Mouse (Mus musculus) left cerebral cortex, adult 8-10 months (tissue): ENCODE measurements around the gene Etl4. TPM values are rescaled to one million over a fixed set of nuclear protein-coding genes. Genes with fewer than 3 reads are reported as not detected.
"Not testable (repeated sequence)": the region's sequence is repeated elsewhere in the genome, so short reads cannot be mapped to it uniquely, and the experiment has no call there.

ENCODE experiments used
- DNase-seq, 2 experiments: peaks; one replicate each; pipeline ENCODE4 v3.0.0; 2022; ENCODE audit warnings: low spot score in 2 of 2
- total RNA-seq, 4 experiments: library from RNA; stranded (reverse); gene quantifications; 2 replicates each; pipeline ENCODE4 v1.2.4; 2022

The Etl4 gene
- total RNA-seq, 4 experiments from 2014 or later = 138 to 154 (median 150) TPM

- no peak for DNase-seq
These were observed 733.2 kb downstream of the Etl4 start for GRCm38 (mm10) chr2:20642818-20643217.

- DNase-seq = peak; percentile 8 to 34
These were observed 740.2 kb downstream of the Etl4 start for GRCm38 (mm10) chr2:20649817-20650216.

GRCm38 (mm10) chr2:20653116-20653515 is 743.5 kb downstream of the Etl4 start:
- DNase-seq = no peak

GRCm38 (mm10) chr2:20654058-20654457 is 744.5 kb downstream of the Etl4 start:
- DNase-seq = no peak

GRCm38 (mm10) chr2:20654598-20655340 is 745.2 kb downstream of the Etl4 start:
- DNase-seq = no peak

GRCm38 (mm10) chr2:20655341-20655612 is 745.7 kb downstream of the Etl4 start:
- no peak for DNase-seq

- DNase-seq = no peak
These were observed 748.3 kb downstream of the Etl4 start for GRCm38 (mm10) chr2:20657856-20658255.

- no peak for DNase-seq
These were observed 752.3 kb downstream of the Etl4 start for GRCm38 (mm10) chr2:20661841-20662240.

- DNase-seq = no peak
These were observed 753.1 kb downstream of the Etl4 start for GRCm38 (mm10) chr2:20662696-20663095.

GRCm38 (mm10) chr2:20665309-20665971 is 755.9 kb downstream of the Etl4 start:
- DNase-seq = no peak

- DNase-seq = no peak
These were observed 756.5 kb downstream of the Etl4 start for GRCm38 (mm10) chr2:20666051-20666478.

GRCm38 (mm10) chr2:20667876-20668275 is 758.3 kb downstream of the Etl4 start:
- DNase-seq = no peak

- not testable (repeated sequence) for DNase-seq
These were observed 758.9 kb downstream of the Etl4 start for GRCm38 (mm10) chr2:20668276-20669030.

GRCm38 (mm10) chr2:20669367-20669766 is 759.8 kb downstream of the Etl4 start:
- DNase-seq = no peak

GRCm38 (mm10) chr2:20671546-20672255 is 762.1 kb downstream of the Etl4 start:
- DNase-seq = no peak

- no peak for DNase-seq
These were observed 762.7 kb downstream of the Etl4 start for GRCm38 (mm10) chr2:20672281-20672680.

GRCm38 (mm10) chr2:20672803-20673603 is 763.4 kb downstream of the Etl4 start:
- DNase-seq = peak; percentile 22 to 34

- DNase-seq = no peak
These were observed 766.8 kb downstream of the Etl4 start for GRCm38 (mm10) chr2:20676379-20676778.

- no peak for DNase-seq
These were observed 769.2 kb downstream of the Etl4 start for GRCm38 (mm10) chr2:20678793-20679192.

- not testable (repeated sequence) for DNase-seq
These were observed 772.6 kb downstream of the Etl4 start for GRCm38 (mm10) chr2:20682203-20682602.

GRCm38 (mm10) chr2:20689389-20689788 is 779.8 kb downstream of the Etl4 start:
- DNase-seq = no peak
